Mouse (Mus musculus) cerebellum, postnatal 25 days (tissue): ENCODE measurements around the gene Olfm2.

Experiments
- DNase-seq, 2 experiments: peaks; one replicate each; pipeline ENCODE4 v3.0.0; 2021; ENCODE audit warnings: mixed read lengths in 2 of 2

Olfm2 gene

DNA sequence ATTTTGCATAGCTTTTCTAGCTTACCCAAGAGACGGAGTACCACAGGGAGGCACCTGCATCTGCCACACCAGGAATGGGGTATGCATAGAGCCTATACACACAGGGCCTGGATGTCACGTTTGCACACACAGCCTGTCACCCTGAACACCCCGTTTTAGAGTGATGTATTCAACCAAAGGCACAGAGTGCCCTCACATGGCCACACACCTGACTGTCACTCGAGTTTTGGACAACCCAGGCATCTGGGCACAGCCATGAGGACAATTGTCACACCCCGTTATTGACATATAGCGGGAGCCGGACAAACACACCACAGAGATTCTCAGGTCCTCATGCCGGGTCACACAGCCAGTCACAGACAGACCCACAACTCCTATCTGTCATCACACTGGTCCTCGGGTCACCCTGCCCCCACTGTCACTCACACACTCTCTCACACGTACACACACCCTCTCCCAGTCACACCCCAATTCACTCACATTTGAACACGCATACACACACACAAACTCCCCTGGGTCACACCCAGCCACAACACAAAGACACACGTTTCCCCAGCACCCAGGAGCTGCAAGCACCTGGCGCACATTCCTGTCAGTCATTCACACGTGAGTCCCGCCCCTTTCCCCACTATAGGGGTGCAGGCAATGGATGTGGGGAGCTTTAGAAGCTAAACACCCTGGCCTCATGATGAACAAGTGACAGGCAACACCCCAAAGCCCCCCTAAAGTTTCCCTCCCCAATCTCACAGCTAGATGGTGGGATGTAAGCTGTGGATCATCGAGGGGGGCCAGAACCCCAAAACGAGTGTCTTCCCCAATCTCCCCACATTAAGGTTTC lies 801 bp downstream of the Olfm2 start:
- no peak for DNase-seq

DNA sequence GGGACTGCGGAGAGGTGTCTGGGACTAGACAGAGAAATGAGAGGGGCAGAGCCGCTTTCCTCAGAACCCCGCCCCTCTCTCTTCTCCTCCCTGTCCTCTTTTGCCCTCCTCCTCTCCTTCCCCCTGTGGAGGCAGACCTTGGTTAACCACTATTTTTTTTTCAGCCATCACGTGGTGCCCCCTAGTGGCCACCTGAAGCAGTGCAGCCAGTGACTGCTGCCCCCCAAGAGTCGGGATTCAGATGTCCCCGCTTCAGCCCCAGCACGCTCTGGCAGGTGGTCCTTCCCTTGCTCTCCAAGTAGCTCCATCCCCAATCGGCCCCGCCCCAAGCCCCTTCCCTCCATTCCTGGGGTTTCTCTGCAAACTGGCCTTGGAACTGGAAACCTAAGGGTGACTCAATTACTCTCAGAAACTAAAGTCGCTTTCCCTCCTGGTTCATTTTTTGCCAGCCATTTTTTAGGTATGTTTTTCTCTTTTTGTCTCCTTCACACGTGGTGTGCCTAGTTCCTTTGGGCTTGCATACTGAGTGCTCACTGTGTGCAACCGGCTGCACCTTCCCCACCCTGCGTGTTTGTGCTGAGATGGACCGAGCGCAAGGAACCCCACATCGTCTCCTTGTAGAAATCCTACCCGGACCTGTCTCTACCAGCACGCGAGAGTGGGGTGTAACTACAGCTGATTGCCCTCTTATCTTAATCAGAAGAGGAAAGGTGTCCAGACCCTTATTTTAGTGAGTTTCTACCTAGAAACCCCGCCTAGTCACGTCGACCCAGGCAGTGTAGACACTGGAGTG lies 2.0 kb downstream of the Olfm2 start:
- DNase-seq: peak; percentile 23 to 36

DNA sequence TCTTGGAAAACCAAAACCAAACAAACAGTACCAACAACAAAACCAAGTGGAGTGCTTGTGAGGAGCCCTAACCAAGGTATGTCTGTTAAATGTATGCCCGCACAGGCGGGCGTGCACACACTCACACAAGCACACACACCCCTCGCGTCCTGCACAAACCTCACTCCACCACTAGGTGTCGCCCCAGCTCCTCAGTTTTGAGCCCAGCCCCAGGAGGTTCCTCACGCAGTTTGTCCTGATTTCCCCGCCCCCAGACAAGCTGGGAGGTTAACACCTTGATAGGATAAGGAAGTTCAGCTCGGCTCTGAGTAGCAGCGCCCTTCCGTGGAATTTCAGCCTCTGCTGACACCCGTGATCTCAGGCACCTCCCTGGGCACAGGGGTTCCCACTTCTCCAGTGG lies 5.7 kb downstream of the Olfm2 start:
- peak; percentile 67 to 79 for DNase-seq

DNA sequence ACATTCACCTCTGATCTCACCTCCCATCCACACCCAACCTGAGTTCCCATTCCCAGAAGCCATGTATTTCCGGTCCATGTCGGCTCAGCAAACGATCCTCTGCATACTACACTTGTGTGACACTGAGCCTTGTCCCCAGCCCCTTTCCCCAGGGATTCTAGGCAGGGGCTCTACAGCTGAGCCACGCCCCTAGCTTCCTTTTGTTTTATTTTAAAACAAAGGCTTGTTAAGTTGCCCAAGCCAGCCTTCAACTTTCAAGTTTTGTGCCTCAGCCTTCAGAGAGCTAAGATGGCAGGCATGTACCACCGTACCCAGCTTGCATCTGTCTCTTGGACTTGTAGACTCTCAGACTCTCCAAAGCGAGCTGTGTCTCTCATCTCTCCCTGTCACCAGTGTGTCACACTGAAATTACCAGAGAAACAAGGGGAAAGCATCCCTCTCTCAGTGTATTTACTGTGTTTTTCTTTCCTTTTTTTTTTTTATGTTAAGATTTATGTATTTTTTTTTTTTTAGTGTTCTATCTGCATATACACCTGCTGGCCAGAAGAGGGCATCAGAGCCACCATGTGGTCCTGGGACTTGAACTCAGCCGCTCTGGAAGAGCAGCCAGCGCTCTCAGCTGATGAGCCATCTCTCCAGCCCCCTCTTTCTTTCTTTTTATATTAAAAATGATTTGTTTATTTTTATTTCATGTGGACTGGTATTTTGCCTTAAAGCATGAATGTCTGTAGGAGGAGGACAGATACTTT lies 7.7 kb downstream of the Olfm2 start:
- peak in 1 of 2 experiments; percentile 55 for DNase-seq

DNA sequence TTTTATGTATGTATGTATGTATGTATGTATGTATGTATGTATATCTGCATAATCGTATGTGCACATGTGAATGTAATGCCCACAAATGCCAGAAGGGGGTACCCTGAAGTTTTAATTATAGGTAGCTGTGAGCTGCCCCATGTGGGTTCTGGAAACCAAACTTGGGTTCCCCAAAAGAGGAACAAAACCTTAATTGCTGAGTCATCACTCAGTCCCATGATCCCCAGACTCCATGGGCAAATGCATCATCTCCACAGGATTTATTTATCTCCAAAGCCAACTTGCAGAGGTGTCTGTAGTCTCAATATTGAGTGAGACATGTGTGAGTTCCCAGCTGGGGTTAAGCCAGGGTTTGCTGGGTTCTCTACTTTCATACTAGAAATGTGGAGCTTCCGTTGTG lies 8.9 kb downstream of the Olfm2 start:
- DNase-seq: no peak

DNA sequence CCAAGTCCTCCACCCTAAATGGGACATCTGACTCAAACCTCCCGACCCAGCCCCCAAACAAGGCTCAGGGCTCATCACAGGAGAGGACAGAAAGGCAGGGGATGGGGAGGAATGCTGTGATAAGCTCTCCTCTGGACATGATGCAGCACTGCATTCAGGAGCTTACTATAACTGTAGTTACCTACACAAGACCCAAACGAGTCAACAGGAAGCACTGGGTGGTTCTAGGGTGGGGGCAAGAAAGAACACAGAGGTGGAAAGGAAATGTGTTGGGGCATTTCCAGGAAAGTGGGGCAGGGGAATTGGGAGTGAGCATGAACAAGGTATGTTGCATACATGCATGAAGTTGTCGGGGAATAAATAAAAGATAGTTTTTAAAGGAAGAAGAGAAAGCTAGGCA lies 11.5 kb downstream of the Olfm2 start:
- DNase-seq: no peak

DNA sequence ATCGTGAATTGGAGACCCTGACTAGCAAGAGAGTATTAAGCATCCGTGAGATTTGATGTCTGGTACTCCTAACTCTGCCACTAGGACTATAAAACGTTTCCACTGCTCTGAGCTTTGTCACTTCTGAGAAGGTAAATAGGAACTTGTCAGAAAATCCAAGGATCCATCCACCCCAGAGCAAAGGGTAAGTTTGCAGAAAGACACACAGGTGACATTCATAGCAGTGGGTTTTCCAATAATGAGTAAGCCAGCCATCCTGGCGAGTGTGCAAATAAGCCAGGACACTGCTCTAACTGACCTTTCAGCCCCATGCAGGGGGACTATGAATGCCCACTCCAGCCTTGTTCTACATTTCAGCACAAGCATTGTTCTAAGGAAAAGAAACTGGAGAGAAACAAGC lies 14.4 kb downstream of the Olfm2 start:
- DNase-seq: no peak

DNA sequence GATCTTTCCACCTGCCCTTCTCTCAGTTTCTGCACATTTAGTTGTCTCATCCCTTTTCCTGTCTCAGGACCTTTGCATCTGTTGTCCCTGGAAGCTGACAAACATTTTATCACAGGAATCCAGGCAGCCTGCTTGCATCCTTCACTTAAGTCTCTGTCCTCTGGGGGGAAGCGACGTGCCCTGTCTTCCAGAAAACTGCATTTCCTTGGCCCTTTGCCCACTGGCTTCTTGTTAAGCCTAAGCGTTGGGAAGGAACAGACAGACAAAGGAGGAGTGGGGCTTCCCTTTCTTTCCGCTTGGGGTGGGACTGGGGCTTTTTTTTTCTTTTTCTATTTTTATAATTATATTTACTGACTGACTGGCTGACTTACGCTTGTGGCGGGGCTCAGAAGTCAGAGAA lies 16.7 kb downstream of the Olfm2 start:
- no peak for DNase-seq

DNA sequence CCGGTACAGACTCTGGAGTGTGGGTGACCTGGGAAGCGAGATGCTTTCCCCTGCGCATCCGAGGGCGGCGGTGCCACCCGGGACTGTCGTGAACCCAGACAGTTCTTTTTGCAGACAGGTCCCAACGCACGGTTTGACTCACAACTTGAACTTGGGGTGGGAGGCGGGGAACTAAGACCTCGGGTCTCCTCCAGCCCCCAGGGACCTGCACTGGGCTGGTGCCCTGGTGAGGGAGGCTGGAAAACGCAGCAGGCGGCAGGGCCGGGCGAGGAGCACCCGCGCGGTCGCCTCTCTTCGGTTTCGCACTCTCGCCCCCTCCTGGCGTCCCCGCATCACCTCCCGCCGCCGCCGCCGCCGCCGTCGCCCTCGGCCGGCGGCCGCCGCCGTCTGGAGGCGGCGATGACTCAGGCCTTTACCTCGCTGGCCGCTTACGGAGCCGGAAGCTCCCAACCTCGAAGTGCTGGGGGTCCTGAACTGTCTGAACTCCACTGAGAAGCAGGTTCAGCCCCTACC lies 18.5 kb downstream of the Olfm2 start:
- peak; percentile 23 to 57 for DNase-seq

DNA sequence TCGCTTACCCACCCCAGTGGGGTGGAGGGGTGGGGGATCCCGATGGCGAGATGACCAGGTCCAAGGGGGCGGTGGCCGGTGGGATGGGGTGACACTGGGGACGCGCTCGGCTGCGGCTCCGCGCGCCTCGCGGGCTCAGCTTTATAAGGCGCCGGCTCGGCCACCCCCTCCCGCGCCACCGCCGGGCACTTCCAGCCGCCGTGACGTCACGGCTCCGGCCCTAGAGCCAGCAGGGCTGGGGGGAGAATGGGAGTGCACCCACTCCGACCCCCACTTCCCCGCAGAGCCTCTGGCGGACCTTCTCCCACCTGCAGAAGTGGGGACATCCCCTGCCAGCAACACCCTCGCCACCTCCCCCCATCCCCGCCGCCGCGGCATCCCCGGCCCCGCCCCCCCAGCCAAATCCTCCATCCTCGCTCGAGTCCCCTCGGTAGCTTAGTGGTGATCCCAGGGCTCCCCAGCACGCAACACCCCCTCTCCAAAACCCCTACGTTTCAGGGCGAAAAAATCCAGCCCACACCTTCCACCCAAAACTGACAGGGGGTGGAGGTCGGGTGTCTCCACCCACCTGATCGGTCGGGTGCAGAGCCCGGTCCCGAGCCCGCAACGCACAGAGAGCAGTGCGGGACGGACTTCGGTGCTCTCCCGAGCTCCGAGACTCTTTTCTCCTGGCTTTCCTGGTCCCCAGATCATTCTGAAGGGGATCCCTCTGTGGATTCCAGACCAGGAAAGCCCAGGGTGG lies 19.1 kb downstream of the Olfm2 start:
- DNase-seq: peak; percentile 35 to 56

DNA sequence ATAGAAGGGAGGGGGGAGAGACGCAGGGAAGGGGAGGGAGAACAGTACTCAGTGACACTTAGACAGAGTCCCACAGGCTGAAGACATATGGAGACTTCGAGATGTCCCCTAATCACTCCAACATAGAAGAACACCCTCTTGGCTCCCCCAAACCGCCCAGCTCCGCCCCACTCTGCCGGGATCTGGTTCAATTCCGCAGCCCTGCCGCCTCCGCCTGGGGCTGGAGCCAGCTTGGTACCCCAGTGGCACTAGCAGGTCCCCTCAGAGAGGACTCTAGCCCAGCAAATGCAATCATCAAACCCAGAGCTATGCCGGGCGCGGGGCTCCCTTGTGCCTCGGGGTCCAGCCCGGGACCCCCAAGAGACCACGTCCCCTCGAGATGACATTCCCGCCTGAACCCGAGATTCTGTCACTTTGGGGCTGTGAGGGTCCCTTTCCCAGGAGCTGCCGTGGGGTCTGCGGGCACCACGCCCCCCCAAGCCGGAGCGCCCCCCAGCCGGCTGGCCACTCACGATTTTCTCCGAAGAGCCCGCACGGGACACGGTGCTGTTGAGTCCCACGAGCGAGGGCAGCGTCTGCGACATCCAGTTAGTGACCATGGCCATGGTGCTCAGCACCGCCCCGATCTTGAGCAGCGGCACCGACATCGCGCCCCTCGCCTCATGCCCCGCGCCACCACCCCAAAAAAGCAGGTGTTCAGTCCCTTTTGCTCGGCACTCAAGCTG lies 19.9 kb downstream of the Olfm2 start:
- DNase-seq: peak in 1 of 2 experiments; percentile 16

DNA sequence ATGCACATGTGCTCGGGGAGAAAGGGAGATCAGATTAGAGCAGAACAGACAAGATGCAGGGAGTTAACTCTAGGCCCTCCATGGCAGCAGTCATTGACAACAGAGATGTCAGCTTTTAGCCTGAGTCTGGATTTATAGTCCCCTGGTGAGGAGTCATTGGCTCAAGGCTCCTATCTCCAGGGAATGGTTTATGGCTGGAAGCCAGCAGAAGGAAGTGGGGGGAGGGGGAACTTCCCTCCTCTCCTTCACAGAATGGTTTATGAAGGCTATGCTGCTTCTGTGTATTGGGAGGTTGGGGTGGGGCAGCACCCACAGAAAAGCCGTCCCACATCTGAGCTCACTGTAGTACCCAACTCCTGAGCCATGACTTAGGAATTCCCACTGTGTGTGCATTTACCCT lies 24.6 kb downstream of the Olfm2 start:
- no peak for DNase-seq

DNA sequence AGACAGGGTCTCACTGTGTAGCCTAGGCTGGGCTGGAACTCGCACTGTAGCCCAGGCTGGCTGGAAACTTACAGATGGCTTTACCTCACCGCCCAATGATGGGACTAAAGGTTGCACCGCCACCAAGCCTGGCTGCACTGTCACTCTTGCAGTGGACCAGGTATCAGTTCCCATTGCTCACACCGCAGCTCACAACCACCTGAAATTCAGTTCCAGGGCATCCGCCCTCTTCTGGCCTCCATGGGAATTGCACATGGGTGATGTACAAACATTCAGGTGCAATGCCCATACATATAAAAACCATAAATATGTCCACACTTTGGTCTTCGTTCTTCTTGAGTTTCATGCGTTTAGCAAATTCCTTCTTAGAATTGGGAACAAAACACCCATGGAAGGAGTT lies 30.8 kb downstream of the Olfm2 start:
- DNase-seq: no peak

DNA sequence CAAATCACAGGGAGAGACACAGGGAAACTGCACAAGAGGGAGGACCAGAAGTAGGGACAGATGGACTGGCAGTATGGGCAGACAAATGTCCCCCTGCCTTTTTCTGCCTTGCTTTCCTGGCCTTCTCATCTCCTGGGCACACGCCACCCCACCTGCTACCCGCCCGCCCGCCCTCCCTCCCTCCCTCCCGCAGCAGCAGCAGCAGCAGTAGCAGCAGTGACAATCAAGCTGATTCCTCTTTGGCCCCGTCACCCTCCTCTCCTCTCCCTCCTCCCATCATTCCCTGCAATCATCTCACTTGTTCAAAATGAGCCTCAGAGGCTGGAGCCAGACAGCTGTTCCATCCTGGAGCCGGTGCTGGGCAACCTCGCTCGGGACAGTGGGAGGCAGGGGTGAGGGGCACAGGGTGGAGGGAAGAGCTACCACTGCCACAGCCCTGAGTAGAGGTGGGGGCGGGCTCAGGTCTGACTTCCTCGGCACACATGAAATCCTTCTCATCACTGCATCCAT lies 32.6 kb downstream of the Olfm2 start:
- DNase-seq: no peak

DNA sequence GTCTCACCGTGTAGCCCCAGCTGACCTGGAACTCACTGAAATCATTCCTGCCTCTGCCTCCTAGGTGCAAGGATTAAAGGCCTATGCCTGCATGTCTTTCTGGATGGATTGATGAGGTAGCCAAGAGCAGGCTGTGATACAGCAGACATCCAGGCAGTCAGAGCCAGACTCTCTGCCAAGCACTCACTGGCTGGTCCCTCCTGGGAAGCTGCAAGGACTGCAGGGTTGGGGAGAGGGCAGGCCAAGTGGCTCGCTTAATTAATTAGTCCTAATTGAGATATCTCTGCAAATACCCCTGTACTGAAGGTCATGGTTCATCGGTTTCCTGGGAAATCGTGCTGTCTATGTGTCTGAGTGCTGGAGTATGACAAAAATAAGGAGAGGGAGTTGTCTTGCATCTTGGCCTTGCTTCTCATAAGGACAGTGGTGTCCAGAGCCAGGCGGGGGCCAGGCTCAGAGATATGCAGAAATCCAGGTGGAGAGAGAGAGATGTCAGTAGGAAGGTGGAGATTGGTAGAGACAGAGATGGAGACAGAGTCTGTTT lies 33.1 kb downstream of the Olfm2 start:
- peak in 1 of 2 experiments; percentile 7 for DNase-seq

DNA sequence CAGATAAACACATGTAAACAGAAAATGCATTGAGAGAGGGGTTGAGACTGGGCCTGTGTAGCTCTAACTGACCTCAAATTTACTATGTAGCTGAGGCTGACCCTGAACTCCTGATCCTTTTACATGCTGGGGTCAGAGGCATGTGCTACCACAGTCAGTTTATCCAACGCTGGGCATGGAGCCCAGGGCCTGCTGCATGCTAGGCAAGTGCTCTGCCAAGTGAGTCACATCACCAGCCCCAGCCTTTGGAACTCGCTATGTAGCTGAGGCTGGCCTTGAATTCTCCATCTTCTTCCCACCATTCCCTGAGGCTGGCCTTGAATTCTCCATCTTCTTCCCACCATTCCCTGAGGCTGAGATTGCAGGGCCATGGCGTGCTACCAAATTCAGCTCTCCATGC lies 35.7 kb downstream of the Olfm2 start:
- peak in 1 of 2 experiments; percentile 17 for DNase-seq

DNA sequence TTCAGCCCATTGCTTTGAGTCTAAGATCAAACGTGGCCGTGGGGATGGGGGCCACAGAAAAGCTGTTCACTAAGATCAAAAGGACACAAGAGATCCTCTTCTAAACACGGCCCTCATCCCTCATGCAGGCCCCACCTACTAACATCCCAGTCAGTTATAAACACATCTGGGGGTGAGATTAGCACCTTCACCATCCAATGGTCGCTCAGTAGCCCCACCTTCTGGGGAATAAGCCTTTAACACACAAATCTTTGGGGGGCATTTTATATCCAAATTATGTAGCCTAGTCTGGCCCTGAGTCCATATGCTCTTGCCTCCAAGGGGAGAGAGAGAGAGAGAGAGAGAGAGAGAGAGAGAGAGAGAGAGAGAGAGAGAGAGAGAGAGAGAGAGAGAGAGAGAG lies 40.2 kb downstream of the Olfm2 start:
- DNase-seq: no peak

DNA sequence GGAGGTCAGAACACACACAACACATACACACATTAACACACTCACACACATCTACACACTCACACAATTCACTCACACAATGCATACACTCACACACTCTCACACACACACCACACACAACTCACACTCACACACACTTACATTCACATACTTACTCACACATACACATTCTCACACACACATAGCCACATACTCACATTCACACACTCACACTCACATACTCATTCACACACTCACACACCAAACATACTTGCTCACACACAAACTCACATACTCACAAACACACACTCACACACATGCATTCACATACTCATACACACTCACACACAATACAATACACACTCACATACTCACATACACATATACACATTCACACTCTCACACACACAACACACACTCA lies 40.7 kb downstream of the Olfm2 start:
- no peak for DNase-seq

DNA sequence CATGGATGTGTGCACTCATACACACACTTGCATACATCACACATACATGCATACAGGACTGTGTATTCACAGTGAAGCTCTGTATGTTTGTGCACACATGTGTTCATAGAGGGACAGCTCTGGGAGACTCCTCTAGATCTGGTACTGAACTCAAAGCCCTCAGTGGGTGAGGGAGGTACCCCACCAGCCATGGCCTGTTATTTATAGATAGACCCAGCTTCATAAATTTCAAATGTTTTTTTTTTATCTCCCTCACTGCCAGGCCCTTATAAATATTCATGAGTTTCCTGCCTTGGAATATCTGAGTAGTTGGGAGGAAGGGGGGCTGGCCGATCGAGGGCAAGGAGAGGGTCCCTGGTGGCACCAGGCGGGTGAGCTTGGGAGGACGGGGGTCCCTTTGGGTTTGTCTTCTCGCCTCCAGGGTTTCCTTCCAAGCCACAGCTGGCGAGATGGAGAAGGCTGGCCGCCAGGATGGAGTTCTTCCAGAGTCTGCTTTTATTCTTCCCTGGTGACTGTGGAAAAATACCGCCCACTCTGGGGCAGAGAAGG lies 42.2 kb downstream of the Olfm2 start:
- DNase-seq: no peak

DNA sequence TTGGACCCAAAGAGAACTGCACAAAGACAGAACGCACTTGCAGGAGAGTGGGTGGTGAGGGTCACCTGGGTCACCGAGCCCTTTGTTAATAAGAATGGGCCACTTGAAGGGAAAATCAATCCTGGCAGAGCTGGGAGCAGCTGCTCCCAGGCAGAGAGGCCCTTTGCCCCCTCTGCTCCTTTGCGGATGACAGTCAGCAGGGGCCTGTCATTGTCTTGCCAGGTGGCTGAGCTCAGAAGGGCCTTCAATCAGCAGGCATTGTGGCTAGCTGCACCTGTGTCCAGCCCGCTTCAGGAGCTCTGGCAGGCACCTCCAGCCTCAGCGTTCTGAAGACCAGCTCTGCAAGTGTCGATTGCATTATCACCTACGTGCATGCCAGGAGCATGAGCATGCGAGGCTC lies 48.7 kb downstream of the Olfm2 start:
- DNase-seq: no peak
